Mouse (Mus musculus): ENCODE measurements around the gene Gcnt7.

The Gcnt7 gene

DNA sequence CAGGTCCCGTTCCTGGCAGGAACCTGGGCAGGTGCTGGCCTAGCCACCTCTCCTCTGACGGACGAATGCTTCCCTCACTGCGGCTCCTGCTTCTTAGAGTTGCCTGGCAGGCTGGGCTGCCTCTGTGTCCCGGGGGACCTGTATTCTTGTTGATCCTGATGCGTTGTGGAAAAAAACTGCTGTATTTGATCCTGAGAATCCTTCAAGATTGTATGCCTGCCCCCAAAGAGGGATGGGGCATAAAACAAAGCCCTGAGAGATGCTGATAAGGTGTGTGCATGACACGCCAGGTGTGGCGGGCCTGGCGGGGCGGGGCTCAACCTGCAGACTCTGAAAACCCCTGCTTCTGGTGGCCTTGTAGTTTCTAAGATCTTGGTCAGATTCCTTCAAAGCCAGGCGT, at the start of gene Gcnt7:
Gcnt7 (minus strand) TSS at position 101 of the 400 bp plus-strand sequence.
- DNase-seq (ENCODE audit: low read depth) = no peak

DNA sequence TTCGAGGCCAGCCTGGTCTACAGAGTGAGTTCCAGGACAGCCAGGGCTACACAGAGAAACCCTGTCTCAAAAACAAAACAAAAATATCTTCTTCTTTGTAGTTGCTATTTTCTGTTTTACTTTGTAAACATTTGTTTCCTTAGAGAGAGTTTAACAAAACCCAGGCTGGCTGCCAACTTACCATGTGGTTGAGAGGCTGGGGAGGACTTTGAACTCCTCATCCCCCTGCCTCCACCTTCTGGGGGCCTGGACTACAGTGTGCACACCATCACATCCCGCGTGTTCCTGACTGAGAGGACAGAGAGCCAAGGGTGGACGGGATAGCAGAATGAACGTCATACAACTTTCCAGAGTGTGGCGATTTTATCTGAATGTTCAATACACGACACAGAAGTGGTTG, 47.7 kb upstream of the Gcnt7 start:
- DNase-seq (ENCODE audit: low read depth) = no peak

DNA sequence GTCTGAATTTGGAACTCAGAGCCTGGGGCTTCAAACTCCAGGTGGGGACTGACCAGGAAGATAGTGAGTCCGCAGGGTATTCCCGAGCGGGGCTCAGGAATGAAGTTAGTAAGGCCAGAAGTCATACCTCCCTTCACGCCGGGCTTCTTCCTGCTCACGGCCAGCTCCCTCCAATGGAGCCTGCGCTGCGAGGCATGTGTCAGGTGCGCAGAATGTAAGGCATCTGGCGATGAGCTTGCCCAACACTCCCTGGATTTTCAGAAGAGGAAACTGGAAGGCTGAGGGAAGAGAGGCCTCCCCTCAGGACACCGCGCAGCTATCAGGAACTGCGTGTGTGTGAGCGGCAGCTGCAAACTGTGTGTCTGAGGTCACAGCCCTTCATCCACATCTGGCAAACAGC, 43.8 kb upstream of the Gcnt7 start:
- no peak for DNase-seq (ENCODE audit: low read depth)

DNA sequence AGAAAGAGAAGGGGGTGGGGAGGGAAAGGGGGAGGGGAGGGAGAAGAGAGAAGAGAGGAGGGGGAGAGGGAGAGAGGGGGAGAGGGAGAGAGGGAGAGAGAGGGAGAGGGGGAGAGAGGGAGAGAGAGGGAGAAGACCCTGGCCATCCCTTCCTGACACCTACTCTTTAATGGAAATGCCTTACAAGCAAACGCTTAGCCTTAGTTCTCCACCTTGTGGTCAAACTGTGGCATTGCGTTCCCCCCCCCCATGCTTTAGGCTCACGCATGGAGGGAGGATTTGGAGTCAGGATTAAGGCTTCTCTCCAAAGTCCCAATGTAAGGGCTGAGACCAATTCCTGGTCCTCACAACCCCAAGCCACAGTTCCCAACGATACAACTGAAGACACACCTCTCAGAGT, 42.9 kb upstream of the Gcnt7 start:
- no peak for DNase-seq (ENCODE audit: low read depth)

DNA sequence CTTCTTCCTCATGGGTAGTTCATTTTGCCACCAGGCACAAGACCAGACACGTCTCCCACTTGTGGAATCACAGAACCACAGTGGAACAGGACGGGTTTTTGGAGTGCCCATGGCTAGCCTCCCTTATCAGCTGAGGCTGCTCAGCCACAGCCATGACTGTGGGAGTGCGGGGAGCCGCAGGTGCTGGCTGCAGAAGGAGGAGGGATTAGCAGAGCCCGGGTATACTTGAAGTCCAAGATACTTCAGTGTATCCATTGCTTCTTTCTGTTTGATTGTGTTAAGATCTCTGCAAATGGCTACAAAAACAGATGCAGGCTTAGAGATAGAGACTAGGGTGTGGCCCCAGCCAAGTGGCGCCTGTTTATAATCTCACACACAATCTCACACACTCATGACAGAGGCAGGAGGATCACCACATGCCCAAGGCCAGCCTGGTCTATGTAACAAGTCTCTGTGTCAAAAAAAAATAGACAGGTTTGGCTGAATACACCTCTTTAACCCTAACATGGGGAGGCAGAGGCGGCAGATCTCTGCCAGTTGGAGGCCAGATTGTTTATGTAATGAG, 42.4 kb upstream of the Gcnt7 start:
- no peak for DNase-seq (ENCODE audit: low read depth)

DNA sequence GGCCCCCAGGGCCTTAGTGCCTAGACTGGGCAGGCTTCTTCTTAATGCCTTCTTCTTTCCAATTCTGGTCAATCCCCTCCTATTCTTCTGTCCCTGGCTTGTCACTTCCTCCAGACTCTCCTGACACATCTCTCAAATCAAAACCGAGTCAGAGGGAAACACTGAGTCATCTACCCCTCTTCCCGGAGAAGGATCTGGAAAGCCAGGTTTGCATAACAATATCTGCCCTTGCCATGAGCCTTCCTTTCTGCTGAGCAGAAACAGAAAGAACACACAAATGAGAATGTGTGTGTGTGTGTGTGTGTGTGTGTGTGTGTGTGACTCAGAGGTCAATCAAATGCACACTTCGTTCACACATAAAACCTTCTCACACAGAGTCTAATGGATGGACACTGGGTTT, 40.4 kb upstream of the Gcnt7 start:
- no peak for DNase-seq (ENCODE audit: low read depth)

DNA sequence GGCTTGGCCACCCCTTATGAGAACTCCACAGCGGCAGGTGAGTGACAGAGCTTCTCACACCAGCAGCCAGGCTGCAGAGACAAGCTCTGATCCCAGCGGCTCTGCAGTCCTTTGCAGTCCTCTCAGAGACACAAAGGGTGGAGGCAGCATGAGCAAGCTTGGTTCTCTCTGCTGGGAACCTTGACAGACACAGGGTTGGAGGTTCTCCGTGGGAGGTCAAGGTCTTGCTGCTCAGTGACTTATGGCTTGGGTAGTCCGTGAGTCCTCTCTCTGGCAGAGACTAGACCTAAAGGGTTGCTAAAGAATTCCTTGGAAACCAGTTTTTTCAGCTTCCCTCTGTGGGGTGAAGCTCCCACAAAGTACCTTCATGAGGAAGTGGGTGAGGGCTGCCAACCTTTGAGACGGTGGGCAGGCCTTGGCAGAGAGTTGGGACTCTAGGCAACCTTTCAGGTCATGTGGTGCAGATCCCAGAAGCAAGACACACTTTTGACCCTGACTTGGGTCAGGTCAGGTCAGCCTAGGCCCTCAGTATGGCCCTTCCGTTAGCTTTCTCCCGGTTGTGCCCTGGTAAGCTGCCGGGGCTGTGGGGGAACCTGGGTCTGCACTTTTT, 38.4 kb upstream of the Gcnt7 start:
- DNase-seq (ENCODE audit: low read depth) = no peak

DNA sequence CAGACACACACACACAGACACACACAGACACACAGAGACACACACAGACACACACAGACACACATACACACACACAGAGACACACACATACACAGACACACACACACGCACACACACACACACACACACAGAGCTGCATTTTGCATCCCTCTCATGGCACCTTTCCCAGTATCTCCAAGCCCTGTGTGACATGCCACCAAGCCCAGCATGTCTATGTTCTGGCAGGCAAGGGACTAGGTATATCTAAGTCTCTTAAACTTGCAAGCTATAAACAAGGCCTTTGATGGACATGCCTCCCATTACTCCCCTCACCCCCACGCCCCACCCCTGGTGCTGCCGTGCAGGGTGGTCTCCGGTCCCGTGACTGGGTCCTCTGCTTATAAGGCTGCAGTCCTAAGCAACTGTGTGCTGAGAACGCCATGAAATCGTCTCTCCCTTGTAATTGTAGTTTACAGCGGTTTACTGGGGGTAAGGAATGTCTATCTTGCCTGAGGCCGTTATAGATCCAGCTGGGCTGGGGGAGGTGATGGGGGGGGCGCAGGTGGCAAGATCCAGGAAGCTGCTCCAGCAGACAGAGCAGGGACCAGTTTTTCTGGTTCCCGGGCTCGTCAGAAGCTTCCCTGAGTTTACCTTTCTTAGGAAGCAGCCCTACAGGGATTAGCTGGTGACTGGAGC, 26.4 kb upstream of the Gcnt7 start:
- DNase-seq (ENCODE audit: low read depth) = no peak

DNA sequence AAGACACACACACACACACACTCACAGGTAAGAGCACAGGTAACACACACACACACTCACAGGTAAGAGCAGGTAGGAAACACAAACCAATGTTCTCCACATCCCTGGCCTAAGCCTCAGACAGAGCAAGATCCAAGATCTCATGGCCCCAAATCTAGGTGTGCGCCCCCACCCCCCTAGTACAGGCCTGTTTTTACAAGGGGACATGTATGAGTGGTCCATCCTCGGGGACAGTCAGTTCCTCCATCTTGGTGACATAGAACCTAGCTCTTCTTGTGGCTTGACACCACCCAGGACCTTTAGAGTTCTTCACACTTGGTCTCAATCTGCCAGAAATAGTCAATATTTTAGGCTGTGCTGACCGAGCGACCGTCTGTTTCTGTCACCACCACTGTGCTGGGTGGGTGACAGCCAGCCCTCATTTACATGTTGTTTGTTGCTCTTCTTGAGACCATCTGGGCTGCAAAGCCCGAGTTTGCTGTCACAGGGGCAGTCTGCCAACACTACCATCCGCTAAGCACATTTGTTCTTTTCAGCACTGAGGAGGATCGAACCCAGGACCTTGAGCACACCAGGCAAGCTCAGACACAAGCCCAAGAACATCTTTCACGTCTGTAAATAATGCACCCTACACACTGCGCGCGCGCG, 25.5 kb upstream of the Gcnt7 start:
- DNase-seq (ENCODE audit: low read depth) = no peak

DNA sequence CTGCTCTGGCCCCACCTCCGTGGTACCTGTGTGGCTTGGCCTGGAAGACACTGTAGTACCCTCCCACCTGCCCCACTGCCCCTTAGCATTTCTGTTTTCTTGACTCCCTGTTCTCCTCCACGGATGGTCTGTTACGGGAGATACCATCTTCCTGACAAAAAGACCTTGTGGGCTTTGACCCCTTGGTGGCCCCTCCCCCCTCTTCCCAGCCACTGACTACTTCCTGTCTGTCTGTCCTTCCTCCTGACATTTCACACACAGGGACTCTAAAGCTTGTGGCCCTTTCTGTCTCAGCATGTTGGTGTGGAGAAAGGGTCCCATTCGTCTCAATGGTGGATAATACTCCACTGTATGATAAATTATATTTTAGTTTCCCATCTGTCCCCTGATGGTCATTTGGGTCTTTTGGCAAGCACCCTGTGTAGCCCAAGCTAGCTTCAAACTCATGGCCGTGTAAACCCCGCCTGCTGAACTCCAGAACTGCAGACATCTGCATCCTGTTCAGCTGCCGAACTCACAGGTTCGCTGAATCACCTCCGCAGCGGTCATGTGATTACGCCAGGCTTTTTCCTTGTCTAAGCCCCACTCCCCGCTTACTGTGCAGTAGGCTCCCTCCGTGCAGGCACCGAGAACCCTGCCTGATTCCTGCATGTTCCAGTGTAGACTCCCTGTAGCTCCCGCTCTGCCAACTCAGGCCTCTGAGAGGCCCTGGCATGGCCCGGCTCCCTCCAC, 23.4 kb upstream of the Gcnt7 start:
- no peak for DNase-seq (ENCODE audit: low read depth)

DNA sequence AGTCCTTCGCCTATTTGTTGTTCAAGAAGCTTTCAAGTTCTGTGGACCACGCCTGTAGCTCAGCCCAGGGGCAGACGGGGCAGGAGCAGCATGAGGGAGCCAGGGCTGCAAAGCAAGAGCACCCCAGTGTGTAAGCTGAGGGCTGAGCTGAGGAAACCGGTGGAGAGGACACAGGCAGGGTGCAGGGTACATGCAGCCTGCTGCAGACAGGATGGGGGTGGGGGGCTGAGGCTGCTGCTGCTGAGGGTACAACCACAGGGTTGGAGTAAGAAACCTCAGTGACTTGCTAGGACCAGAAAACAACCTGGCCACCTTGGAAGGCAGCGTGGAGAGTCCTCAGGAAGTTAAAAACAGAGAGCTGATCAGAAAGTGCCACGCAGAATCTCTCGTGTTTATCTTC, 21.9 kb upstream of the Gcnt7 start:
- no peak for DNase-seq (ENCODE audit: low read depth)

DNA sequence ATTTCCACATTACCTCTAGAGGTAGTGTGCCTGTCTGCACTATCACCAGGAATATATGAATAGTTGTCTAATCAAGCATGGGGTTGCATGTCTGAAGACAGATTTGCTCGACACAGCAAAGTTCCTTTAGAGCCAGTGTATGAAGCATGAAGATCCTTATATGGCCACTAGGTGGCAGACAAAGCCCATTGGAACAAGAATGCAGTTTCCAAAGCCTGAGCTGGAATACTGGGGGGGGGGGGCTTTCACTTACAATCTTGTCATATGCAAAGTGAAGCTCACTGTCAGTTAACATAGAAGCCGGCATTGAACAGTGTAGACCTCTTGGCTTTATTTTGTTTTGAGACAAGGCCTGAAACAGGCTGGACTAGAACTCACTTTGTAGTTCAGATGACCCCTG, 19.5 kb upstream of the Gcnt7 start:
- DNase-seq (ENCODE audit: low read depth) = no peak

DNA sequence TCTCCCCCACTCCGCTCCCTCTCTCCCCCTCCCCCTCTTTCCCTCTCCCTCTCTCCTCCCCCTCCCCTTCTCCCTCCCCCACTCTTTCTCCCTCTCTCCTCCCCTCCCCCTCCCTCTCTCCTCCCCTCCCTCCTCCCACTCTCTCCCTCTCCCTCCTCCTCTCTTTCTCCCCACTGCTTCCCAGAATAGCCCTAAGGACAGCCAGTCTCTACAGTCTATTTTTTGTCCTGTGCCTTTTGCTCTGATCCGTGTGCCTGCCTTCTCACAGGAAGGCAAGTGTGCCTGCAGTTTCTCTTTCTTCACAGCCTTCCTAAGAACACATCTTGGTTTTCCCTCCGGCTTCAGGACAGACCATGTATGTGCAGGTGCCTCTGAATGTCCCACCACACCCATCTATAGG, 19.0 kb upstream of the Gcnt7 start:
- no peak for DNase-seq (ENCODE audit: low read depth)

DNA sequence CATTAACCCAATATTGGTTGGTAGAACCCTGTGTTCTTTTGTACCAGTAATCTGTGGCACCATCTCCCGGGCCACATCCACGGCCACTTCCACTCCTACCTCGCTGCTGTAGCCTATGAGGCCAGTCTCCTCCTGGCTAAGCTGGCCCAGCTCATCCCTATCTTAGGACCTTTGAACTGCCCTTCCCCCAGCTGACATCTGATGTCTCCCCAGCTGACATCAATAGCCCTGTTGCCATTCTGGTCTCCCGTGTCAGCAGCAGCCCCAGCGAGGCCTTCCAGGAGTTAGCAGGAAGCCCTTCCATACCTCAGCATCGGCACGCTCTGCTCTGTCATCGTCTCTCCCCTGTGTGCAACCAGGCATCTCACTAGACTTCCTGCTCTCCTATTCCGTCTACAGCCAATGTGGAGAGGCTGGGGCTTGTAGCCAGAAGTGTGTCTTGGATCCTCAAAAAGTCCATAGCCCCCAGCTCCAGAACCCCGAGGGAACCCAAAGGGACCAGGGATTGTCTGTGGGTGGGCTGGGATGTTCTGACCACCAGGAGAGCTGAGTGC, 18.4 kb upstream of the Gcnt7 start:
- no peak for DNase-seq (ENCODE audit: low read depth)

DNA sequence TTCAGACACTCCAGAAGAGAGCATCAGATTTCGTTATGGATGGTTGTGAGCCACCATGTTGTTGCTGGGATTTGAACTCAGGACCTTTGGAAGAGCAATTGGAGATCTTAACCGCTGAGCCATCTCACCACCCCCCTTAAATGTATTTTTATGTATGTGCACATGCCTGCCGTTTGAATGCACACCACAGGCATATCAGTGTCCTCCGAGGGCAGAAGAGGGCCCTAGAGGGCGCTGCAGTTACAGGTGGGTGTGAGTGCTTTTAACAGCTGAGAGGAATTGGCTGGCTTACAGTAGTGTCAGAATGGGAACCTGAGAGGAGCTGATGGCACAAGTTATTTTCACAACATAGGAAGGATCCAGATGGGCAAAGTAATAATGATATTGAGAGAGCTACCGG, 16.6 kb upstream of the Gcnt7 start:
- no peak for DNase-seq (ENCODE audit: low read depth)

DNA sequence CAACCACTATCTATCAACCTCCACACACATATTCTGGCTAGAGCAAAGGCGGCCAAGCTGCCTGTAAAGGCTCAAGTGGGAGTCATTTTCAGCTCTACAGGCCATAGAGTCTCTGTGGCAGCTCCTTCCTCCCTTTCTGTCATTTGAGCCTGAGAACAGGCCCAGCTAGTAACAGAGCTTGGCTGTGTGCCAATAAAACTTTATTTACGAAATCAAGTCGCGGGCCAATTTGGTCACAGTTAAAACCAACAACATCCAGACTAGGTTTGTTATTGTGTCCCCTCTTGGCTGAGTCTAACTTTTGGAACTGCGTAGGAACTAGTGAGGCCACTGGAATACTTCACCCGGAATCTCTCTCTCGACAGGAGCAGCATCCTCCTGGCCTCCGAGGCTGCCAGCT, 15.2 kb upstream of the Gcnt7 start:
- DNase-seq (ENCODE audit: low read depth) = no peak

DNA sequence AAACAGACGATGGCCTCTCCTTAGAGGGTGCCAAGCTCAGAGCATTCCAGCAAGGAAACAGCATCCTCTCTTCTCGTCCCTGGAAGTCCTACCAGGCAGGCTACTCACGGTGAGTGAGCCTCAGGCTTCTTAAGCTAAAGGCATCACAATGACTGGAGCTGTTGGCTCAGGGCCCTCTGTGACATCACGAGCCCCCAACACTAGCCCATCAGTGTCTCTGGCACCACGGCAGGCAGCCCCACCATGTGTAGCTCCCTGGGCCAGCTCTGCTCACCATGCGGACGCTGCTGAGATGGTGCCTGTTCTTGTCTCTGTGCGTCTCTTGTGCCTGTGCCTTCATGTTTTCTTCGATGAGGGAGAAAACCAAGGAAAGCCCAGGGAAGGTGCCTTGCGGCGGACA, 13.9 kb upstream of the Gcnt7 start, which contains the start of gene Fam209:
Fam209 (plus strand) TSS at position 203 of the 400 bp plus-strand sequence.
- DNase-seq (ENCODE audit: low read depth) = no peak

DNA sequence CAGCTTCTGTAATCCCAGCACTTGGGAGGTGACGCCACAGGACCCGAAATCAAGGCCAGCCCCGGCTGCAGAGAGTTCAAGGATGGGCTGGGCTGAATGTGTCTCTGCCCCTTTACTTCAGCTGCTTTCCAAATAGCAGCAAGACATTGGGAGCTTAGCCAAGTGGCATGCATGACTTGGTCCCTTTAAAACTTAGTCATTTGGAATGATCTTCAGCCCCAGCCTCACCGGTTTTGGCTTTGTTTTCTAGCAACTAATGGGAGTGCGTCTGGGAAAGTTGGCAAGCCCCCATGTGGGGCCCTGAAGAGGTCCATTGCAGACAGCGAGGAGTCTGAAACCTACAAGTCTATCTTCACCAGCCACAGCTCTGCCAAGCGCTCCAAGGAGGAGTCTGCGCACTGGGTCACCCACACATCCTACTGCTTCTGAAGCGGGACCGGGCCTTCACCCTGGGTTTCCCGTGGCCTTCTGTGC, 10.0 kb upstream of the Gcnt7 start:
- peak; percentile 41 for DNase-seq (ENCODE audit: low read depth)

DNA sequence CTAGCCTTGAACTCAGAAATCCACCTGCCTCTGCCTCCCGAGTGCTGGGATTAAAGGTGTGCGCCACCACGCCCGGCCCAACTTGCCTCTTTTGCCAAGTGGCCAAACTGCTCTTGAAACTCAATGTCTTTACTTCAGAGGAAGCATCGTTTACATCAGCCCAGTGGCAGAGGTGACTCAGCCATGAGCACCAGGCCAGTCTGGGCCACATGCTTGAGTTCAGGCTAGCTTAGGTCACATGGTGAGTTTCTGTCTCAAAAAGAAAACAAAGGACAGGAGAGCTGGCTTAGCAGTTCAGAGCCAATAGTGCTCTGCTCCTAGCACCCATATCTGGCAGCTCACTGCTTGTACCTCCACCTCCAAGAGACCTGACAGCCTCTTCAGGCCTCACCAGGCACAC, 8.8 kb upstream of the Gcnt7 start:
- DNase-seq (ENCODE audit: low read depth) = no peak

DNA sequence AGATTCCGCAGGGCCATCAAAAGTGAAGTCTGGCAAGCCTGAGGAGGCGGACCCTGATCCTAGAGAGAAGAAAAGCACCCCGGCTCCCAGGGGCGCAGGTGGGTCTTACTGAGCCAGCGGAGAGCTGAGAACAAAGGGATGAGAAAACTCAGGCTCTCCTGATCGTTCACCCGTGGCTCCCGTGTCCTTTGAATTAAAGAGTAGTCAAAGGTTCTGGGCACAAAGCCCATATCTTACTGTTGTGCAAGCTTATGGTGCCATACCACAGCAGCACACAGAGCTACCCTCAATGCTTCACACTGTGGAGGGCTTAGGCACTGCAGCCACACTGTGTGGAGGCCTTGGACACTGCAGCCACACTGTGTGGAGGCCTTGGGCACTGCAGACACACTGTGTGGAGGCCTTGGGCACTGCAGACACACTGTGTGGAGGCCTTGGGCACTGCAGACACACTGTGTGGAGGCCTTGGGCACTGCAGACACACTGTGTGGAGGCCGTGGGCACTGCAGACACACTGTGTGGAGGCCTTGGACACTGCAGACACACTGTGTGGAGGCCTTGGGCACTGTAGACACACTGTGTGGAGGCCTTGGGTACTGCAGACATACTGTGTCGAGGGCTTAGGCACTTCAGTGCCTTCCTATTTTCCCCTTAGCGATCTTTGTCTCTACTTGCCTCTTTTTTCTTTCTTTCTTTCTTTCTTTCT, 8.2 kb upstream of the Gcnt7 start:
- DNase-seq (ENCODE audit: low read depth) = no peak

DNA sequence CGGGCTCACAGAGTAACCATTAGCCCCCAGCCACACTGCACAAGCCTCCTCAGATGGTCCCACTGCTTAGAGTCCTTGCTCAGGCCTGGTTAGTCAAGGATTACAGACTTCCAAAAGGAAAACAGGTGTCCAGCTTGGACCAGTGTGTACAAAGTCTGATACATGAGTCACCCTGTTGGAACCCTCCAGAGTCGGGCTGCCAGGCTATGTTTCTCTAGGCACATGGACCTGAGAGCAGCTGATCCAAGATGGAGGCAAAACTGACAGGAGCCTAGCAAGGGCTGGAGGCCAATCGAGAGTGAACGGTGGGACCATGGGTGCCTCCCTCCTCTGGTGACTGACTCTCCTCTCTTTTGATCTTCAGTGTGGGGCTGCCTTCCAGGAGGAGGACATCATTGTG, 4.4 kb upstream of the Gcnt7 start:
- no peak for DNase-seq (ENCODE audit: low read depth)

DNA sequence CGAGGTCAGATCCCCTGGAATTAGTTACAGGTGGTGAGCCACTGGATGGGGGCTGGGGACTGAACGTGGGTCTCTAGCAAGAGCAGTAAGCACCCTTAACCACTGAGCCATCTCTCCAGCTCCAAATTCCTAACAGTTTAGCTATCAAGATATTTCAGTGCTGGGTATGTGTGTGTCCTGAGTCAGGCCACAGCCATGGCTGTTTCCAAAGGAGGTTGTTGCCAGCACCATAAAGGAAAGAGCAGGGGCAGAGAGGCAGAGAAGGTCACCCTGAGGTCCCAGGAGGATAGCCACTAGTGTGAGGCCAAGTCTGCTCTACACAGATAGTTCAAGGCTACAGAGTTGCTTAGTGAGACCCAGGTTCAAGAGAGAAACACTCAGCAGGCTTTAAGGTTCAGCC, 2.3 kb upstream of the Gcnt7 start:
- DNase-seq (ENCODE audit: low read depth) = no peak
